Mouse (Mus musculus) C2C12 (cell line): ENCODE measurements around the gene Dph2. TPM values are rescaled to one million over a fixed set of nuclear protein-coding genes. Genes with fewer than 3 reads are reported as not detected.

ENCODE experiments used
- H3K27me3 ChIP-seq: one replicate; pipeline ENCODE4 v1.6.1; 2011; ENCODE audit not compliant: control insufficient read depth, insufficient read depth, insufficient read length
- H3K36me3 ChIP-seq: one replicate; pipeline ENCODE4 v1.6.1; 2011; ENCODE audit not compliant: control insufficient read depth, insufficient read depth
- H3K4me3 ChIP-seq: one replicate; pipeline ENCODE4 v1.5.1; 2011; ENCODE audit warnings: mild to moderate bottlenecking, control low read depth; ENCODE audit not compliant: poor library complexity, insufficient read depth, severe bottlenecking
- H3K79me2 ChIP-seq: one replicate; pipeline ENCODE4 v1.6.1; 2011; ENCODE audit not compliant: control insufficient read depth, insufficient read depth
- H3K79me3 ChIP-seq: one replicate; pipeline ENCODE4 v1.6.1; 2011; ENCODE audit warnings: low read depth, control low read depth
- H3ac ChIP-seq: one replicate; pipeline ENCODE3; 2011; ENCODE audit warnings: low read depth; ENCODE audit not compliant: control insufficient read depth, insufficient read length
- CEBPB ChIP-seq: IDR thresholded peaks from one replicate; pipeline ENCODE4 v1.6.1; 2011; ENCODE audit warnings: low read depth, mild to moderate bottlenecking, control low read depth, moderate library complexity
- CTCF ChIP-seq: IDR thresholded peaks from one replicate; pipeline ENCODE4 v1.5.1; 2011; ENCODE audit not compliant: control insufficient read depth, insufficient read depth, insufficient read length
- FOSL1 ChIP-seq: IDR thresholded peaks from one replicate; pipeline ENCODE4 v1.8.0; 2011; ENCODE audit warnings: mild to moderate bottlenecking, low read length; ENCODE audit not compliant: poor library complexity, insufficient read depth, severe bottlenecking
- MAX ChIP-seq: IDR thresholded peaks from one replicate; pipeline ENCODE4 v1.6.1; 2011; ENCODE audit warnings: mild to moderate bottlenecking, control low read depth
- MYOD1 ChIP-seq: IDR thresholded peaks from one replicate; pipeline ENCODE4 v1.6.1; 2011; ENCODE audit warnings: low read depth; ENCODE audit not compliant: control insufficient read depth, insufficient read length
- MYOG ChIP-seq: IDR thresholded peaks from one replicate; pipeline ENCODE4 v1.6.1; 2011; ENCODE audit not compliant: control insufficient read depth, insufficient read length; ENCODE audit errors: extremely low read depth
- USF1 ChIP-seq: IDR thresholded peaks from one replicate; pipeline ENCODE4 v1.6.1; 2011; ENCODE audit warnings: low read depth, mild to moderate bottlenecking, control low read depth, moderate library complexity
- polyA plus RNA-seq: library from polyadenylated mRNA; unstranded; fragments of >200 nt; fragmentation: generic; extraction: Trizol; gene quantifications from one replicate; pipeline ENCODE4 v1.2.1, GENCODE M21; 2012; ENCODE audit warnings: missing spikeins

Gene Dph2
- polyA plus RNA-seq, 1 experiment = 16.4 TPM

DNA sequence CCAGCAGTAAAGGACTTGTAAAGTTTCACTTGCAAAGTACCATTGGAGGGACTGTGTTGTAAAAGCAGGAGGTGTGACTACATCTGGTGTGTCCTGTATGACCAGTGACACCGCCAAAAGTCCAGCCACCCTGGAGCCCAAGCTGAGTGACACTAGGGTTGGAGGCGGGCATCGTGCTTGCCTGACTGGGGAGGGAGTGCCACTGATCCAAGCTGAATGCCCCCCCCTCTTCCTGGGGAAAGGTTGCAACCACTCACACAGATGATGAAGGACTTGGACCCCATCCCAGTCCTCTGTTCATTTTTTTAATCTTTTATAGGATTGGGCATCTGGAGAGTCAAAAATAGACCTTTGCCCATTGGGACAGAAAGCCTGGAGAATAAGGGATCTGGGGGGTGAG is 50.3 kb downstream of the Dph2 start:
- H3K79me3 ChIP-seq = no peaks in the 10 kb centered on the region
- no peak overlapping the region for H3K4me3 ChIP-seq
- TF ChIP-seq CTCF = no peak
- no peak for TF ChIP-seq MAX
- TF ChIP-seq USF1 = no peak
- TF ChIP-seq MYOG = no peak
- TF ChIP-seq CEBPB = no peak
- TF ChIP-seq FOSL1 = no peak
- TF ChIP-seq MYOD1 = no peak
- H3K79me2 ChIP-seq = no peaks in the 10 kb centered on the region
- H3K36me3 ChIP-seq = no peaks in the 10 kb centered on the region
- no peak overlapping the region for H3ac ChIP-seq
- no peaks in the 10 kb centered on the region for H3K27me3 ChIP-seq

DNA sequence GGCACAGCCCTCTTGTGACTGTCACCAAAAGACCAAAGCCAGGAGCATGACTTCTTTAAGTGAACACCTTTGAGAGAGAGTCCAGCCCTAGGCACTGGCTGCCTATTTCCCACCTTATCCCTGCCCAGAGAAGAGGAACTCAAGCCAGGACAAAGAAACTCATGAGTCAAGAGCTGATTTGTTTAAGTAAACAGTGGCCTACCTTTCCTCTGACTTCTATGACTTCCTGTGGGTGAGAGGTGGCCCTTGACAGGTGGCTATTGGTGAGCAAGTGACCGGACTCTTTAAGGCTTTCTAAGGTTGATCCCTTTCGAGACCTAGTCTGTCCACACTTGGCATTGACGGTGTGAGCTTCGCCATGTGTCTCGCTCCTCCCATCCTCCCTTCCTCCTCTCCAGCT is 51.0 kb downstream of the Dph2 start:
- no peak for TF ChIP-seq CTCF
- TF ChIP-seq MYOD1 = no peak
- TF ChIP-seq MYOG = no peak
- TF ChIP-seq USF1 = no peak
- TF ChIP-seq MAX = no peak
- no peak for TF ChIP-seq FOSL1
- TF ChIP-seq CEBPB = no peak
- H3K27me3 ChIP-seq = no peaks in the 10 kb centered on the region
- no peak overlapping the region for H3K4me3 ChIP-seq
- H3K79me2 ChIP-seq = no peaks in the 10 kb centered on the region
- H3K36me3 ChIP-seq = no peaks in the 10 kb centered on the region
- no peaks in the 10 kb centered on the region for H3K79me3 ChIP-seq
- H3ac ChIP-seq = no peak overlapping the region

DNA sequence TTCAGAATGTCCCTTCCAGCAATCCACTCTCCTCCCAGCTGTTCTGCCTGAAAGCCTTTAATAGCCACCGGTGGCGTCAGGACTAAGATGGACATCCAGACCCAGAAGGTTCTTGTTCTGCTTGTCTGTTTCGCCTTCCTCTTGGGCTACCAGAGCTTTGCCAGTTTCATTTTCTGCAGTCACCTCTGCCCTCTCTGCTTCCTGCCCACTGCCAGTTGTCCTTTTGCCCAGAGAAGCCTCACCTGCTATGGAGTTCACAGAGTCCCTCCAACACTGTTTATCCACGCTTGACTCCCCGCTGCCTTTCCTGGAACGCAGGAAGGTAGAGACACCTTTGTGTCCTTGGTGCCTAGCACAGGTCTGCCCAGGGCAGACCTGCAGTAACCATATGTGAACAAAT is 52.5 kb downstream of the Dph2 start:
- Histone ChIP-seq H3K36me3 (no peaks in the 10 kb centered on the region), H3K27me3 (no peaks in the 10 kb centered on the region), H3K4me3 (no peak overlapping the region), H3ac (no peak overlapping the region), H3K79me2 (no peaks in the 10 kb centered on the region), H3K79me3 (no peaks in the 10 kb centered on the region)
- no peak for TF ChIP-seq MYOG
- no peak for TF ChIP-seq CEBPB
- no peak for TF ChIP-seq FOSL1
- TF ChIP-seq MAX = no peak
- TF ChIP-seq CTCF = no peak
- TF ChIP-seq USF1 = no peak
- no peak for TF ChIP-seq MYOD1

Other genes starting within 250 kb of the Dph2 start
- gene Dmap1, start 209.8 kb downstream of the Dph2 start, polyA plus RNA-seq = 31.0 TPM
- gene Gm12845, start 167.6 kb downstream of the Dph2 start, polyA plus RNA-seq = not detected
- gene Klf17, start 126.4 kb downstream of the Dph2 start, polyA plus RNA-seq = not detected
- 14.4 TPM for gene Slc6a9, start 57.5 kb downstream of the Dph2 start, polyA plus RNA-seq
- 1.4 TPM for gene Ccdc24, start 19.5 kb downstream of the Dph2 start, polyA plus RNA-seq
- 37.7 TPM for gene B4galt2, start 8.5 kb downstream of the Dph2 start, polyA plus RNA-seq
- gene Atp6v0b, start 4.7 kb downstream of the Dph2 start, polyA plus RNA-seq = 296 TPM
- gene Ipo13, start 23.0 kb upstream of the Dph2 start, polyA plus RNA-seq = 43.6 TPM
- 2.6 TPM for gene Artn, start 37.7 kb upstream of the Dph2 start, polyA plus RNA-seq
- 20.4 TPM for gene St3gal3, start 242.9 kb upstream of the Dph2 start, polyA plus RNA-seq